Mouse (Mus musculus): ENCODE measurements around the gene Fgd3.

The Fgd3 gene

DNA sequence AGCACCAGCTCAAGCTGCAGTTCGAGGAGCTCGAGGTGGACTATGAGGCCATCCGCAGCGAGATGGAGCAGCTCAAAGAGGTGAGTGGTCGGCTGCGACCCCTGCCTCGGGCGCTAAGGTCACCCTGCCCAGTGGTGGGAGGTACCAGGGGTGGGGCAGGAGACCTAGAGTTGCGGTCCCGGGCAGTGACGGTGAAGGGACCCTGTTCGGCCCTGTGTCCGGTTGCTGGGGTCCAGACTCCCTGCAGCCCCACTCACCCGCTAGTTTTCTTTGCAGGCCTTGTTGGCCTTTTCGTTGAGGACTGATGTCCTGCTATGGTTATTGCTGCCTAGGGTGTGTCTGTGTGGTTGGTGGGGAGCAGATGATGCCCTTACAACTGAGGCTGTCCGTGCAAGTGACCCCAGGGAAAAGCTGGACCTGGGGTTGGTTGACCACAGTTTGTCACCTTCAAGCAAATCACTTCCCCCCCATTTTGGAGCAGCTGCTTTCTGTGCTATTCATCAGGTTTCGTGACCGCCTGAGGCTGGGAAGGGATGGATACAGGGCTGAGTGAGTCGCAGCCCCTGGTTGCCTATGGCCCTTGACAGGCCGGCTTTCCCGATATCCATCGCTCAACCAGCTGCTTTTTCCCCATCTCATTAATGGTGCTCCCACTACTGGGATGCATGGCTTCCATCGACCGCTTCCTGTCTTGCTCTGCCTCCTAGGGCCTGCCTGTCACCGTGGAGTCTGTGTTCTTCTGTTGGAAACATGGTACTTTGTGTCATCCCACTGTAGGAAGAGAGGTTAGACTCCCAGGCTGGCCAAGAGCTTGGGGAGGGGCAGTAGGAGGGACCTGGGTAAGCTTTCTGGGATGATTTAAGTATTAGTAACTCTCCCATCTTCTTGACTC is 22.0 kb upstream of the Fgd3 start:
- DNase-seq (ENCODE audit: inconsistent age in 2 of 2, low spot score in 1 of 2): peak in 1 of 2 experiments; percentile 67

- DNase-seq (ENCODE audit: inconsistent age in 2 of 2, low spot score in 1 of 2): peak; percentile 98
These were observed 21.1 kb upstream of the Fgd3 start, which contains the start of gene Bicd2 for GRCm38 (mm10) chr13:49341012-49341830. Gene Bicd2 (plus strand): TSS chr13:49341585.

DNA sequence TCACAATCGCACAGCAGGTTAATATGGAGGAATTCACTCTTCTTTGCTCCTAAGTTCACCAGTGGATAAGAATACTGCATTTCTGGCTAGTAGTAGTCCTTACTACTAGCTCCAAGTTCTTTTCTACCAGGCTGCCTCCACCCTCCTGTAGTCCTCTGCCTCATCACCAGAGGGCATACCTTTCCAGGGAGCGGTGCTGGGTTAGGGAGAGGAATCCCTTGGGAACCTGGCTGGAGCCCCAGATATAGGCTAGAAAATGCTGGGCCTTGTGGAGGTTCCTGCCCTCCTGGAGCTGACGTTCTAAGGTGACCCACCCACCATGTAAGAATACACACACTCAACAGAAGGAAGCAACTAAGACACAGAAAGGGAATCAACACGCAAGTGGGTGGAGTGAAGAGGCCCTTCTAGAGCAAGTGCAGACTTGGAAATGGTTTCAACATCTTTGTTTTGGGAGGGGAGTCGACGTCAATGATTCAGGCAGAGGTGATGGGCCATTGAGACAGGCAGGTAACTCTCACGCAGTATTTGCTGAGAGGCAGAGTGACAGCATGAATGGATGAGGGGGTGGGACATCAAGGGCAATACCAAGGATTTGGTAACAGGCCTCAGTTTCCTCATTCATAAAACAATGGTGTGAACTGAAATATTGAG is 18.9 kb upstream of the Fgd3 start:
- DNase-seq (ENCODE audit: inconsistent age in 2 of 2, low spot score in 1 of 2): peak; percentile 62 to 90

- no peak for DNase-seq (ENCODE audit: inconsistent age in 2 of 2, low spot score in 1 of 2)
These were observed 15.2 kb upstream of the Fgd3 start for GRCm38 (mm10) chr13:49335077-49335982.

- no peak for DNase-seq (ENCODE audit: inconsistent age in 2 of 2, low spot score in 1 of 2)
These were observed 13.1 kb upstream of the Fgd3 start for GRCm38 (mm10) chr13:49333250-49333649.

- DNase-seq (ENCODE audit: inconsistent age in 2 of 2, low spot score in 1 of 2): no peak
These were observed 8.0 kb upstream of the Fgd3 start for GRCm38 (mm10) chr13:49328101-49328500.

DNA sequence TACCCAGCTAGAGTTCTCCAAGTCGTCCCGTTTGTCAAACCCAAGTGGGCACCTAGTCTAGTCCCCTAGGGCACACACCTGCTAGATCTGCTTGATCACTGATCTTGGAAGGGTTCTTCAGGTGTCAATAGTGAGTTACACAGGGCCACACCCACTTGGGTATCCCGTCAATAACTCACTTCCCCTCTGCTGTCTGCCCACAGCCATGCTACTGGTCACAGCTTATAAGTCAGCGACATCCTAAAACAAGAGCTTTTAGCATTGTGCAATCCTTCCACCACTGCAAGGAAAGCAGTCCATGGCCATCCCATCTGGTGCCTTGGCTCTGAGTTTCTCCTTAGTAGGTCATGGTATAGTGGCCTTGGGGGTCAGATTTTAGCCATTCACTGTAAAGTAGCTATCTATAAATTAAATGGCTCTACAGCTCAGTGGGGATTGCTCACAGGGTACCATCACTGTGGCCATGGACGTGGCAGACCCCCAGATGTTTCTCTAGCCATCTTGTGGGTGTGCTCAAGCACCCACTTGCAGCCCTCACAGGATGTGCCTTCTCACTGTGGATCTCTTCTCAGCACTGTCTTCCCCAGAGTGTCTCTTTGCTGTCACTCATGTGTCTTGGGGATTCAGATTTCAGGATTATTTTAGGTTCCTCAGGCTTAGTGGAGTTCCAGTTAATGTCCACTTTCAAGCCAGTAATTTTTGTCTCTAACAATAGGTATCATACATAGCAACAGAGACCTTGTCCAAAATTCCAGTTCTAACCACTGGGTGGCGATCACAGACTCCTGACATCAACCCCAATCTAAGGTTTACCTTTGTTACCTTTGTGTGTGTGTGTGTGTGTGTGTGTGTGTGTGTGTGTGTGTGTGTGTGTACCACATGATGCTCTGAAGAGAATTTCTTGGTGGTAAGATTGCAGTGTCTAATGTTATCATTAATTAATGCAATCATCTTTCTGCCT is 6.4 kb upstream of the Fgd3 start:
- DNase-seq (ENCODE audit: inconsistent age in 2 of 2, low spot score in 1 of 2): peak in 1 of 2 experiments; percentile 87

GRCm38 (mm10) chr13:49324871-49325270 is 4.8 kb upstream of the Fgd3 start:
- DNase-seq (ENCODE audit: inconsistent age in 2 of 2, low spot score in 1 of 2): no peak

- no peak for DNase-seq (ENCODE audit: inconsistent age in 2 of 2, low spot score in 1 of 2)
These were observed 2.6 kb upstream of the Fgd3 start for GRCm38 (mm10) chr13:49322739-49323138.

GRCm38 (mm10) chr13:49322169-49322568 is 2.1 kb upstream of the Fgd3 start:
- DNase-seq (ENCODE audit: inconsistent age in 2 of 2, low spot score in 1 of 2): peak; percentile 46 to 59

- peak; percentile 60 to 69 for DNase-seq (ENCODE audit: inconsistent age in 2 of 2, low spot score in 1 of 2)
These were observed 1.3 kb upstream of the Fgd3 start for GRCm38 (mm10) chr13:49321452-49321851.

DNA sequence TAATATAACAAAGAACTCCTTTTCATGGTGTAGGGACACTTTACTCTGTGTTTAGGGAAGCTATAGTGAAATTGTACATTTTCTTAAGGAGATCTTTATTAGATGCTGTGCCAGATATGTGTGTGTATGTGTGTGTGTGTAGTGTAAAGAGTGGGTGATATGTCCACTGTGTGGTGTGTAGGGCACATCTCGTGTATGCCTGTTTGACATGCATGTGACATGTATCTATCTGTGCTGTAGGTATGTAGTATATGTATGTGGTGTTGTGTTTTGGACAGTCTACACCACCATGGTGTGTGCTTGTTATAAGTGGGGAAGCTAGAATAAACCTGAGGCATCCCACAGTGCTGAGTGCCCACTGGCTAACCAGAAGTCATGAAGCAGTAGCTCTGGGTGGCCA is 403 bp upstream of the Fgd3 start:
- DNase-seq (ENCODE audit: inconsistent age in 2 of 2, low spot score in 1 of 2): no peak

GRCm38 (mm10) chr13:49317914-49318313 is 2.2 kb downstream of the Fgd3 start:
- peak in 1 of 2 experiments; percentile 40 for DNase-seq (ENCODE audit: inconsistent age in 2 of 2, low spot score in 1 of 2)

GRCm38 (mm10) chr13:49317508-49317907 is 2.6 kb downstream of the Fgd3 start:
- DNase-seq (ENCODE audit: inconsistent age in 2 of 2, low spot score in 1 of 2): no peak

GRCm38 (mm10) chr13:49316386-49317162 is 3.5 kb downstream of the Fgd3 start:
- DNase-seq (ENCODE audit: inconsistent age in 2 of 2, low spot score in 1 of 2): peak in 1 of 2 experiments; percentile 76

GRCm38 (mm10) chr13:49311642-49312041 is 8.5 kb downstream of the Fgd3 start:
- no peak for DNase-seq (ENCODE audit: inconsistent age in 2 of 2, low spot score in 1 of 2)

DNA sequence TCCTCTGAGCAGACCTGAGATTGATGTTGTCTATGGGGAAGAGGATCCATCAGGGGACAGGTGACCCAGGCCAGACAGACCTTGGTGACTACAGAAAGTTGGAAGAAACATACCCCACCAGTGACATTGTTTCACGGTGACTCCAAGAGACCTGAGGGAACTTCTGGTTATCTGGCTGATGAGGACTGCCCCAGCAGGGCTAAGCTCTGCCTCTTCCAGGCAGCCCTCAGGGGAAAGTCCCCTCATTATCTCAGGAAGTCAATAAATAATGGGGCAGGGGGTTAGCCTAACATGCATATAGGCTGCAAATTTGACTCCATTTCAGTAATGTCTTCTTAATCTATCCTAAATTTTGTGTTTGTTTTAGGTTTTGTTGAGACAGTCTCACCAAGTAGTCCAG is 10.6 kb downstream of the Fgd3 start:
- no peak for DNase-seq (ENCODE audit: inconsistent age in 2 of 2, low spot score in 1 of 2)

GRCm38 (mm10) chr13:49308861-49309403 is 11.2 kb downstream of the Fgd3 start:
- no peak for DNase-seq (ENCODE audit: inconsistent age in 2 of 2, low spot score in 1 of 2)
